Mouse (Mus musculus) lung, postnatal 0 days (tissue): ENCODE results near the gene Fyco1. TPM values are rescaled to one million over a fixed set of nuclear protein-coding genes. Genes with fewer than 3 reads are reported as not detected.
A peak's percentile ranks its signal among the peaks of the same experiment; 100 is the strongest.

Experiments used
- ATAC-seq: fragments of 200-750 bp; cut with Nextera tagmentation; 2 replicates; pipeline ENCODE4 v1.8.0; 2017; ENCODE audit warnings: moderate library complexity
- DNase-seq: peaks from one replicate; pipeline ENCODE4 v3.0.0-alpha.2; 2016; ENCODE audit warnings: low spot score
- H3K27ac ChIP-seq: fragments of 300-500 bp; sonication (generic); 2 replicates; pipeline ENCODE4 v1.5.1; 2014; ENCODE audit warnings: antibody characterized with exemption, mild to moderate bottlenecking, low read length, mixed read lengths
- H3K27me3 ChIP-seq: fragments of 300-500 bp; sonication (generic); replicated peaks from 2 replicates; pipeline ENCODE4 v1.6.1; 2014; ENCODE audit warnings: low read length, mixed read lengths; ENCODE audit not compliant: insufficient read depth
- H3K36me3 ChIP-seq: fragments of 300-500 bp; sonication (generic); 2 replicates; pipeline ENCODE4 v1.6.1; 2014; ENCODE audit warnings: low read length, mixed read lengths; ENCODE audit not compliant: insufficient read depth
- H3K4me1 ChIP-seq: fragments of 300-500 bp; sonication (generic); 2 replicates; pipeline ENCODE4 v1.6.1; 2014; ENCODE audit warnings: antibody characterized with exemption, low read depth, low read length, mixed read lengths; ENCODE audit not compliant: insufficient read depth
- H3K4me2 ChIP-seq: fragments of 300-500 bp; sonication (generic); replicated peaks from 2 replicates; pipeline ENCODE4 v1.6.1; 2014; ENCODE audit warnings: low read depth, mild to moderate bottlenecking, low read length, moderate library complexity, mixed read lengths
- H3K4me3 ChIP-seq: fragments of 300-500 bp; sonication (generic); 2 replicates; pipeline ENCODE4 v1.5.1; 2014; ENCODE audit warnings: low read depth, low read length
- H3K9ac ChIP-seq: fragments of 300-500 bp; sonication (generic); replicated peaks from 2 replicates; pipeline ENCODE4 v1.6.1; 2014; ENCODE audit warnings: low read depth, mild to moderate bottlenecking
- H3K9me3 ChIP-seq: fragments of 300-500 bp; sonication (generic); 2 replicates; pipeline ENCODE4 v1.6.1; 2016; ENCODE audit warnings: low read length, mixed read lengths
- CTCF ChIP-seq: IDR thresholded peaks from 2 replicates; pipeline ENCODE4 v1.5.1; 2016; ENCODE audit warnings: antibody characterized with exemption, mild to moderate bottlenecking
- EP300 ChIP-seq: IDR thresholded peaks from 2 replicates; pipeline ENCODE4 v1.6.1; 2016; ENCODE audit warnings: antibody characterized with exemption, mild to moderate bottlenecking, control low read depth
- WGBS: fragments of 180-500 bp; shearing (Covaris S2); extraction: QIAGEN DNeasy Blood & Tissue Kit; methylation state at CpG from one replicate; pipeline ENCODE4 v1.1.7; 2014; 5-methylcytosine and 5-hydroxymethylcytosine counted together
- polyA plus RNA-seq: library from polyadenylated mRNA; unstranded; fragments of >200 nt; fragmentation: Nextera tagmentation; extraction: Ambion mirVana; gene quantifications from 2 replicates; pipeline ENCODE4 v1.2.1, GENCODE M21; 2015

The Fyco1 gene
- polyA plus RNA-seq, 1 experiment from 2014 or later = 9.2 TPM

- Histone ChIP-seq H3K36me3 (no peaks in the 10 kb centered on the region), H3K4me1 (peaks cover 5% of the 10 kb centered on the region; the same call in 1 of the 2 replicates), H3K27me3 (no peaks in the 10 kb centered on the region), H3K4me3 (no peak overlapping the region), H3K4me2 (no peak overlapping the region), H3K27ac (no peak overlapping the region), H3K9me3 (no peaks in the 10 kb centered on the region), H3K9ac (no peak overlapping the region)
- TF ChIP-seq EP300 (no peak), CTCF (no peak)
- DNase-seq = no peak
- ATAC-seq = no peak
- 82% methylated on average over 1 of the region's 1 CpGs for WGBS
Observed at GRCm38 (mm10) chr9:123846490-123846889, 5.2 kb downstream of the Fyco1 start.

- no peak overlapping the region for H3K4me2 ChIP-seq
- peak; percentile 84 for ATAC-seq
- 26% methylated on average over 3 of the region's 3 CpGs for WGBS
Observed at GRCm38 (mm10) chr9:123845120-123845519, 6.6 kb downstream of the Fyco1 start.

GRCm38 (mm10) chr9:123844468-123844867, 7.2 kb downstream of the Fyco1 start:
- whole genome bisulfite sequencing = 84% methylated on average over 3 of the region's 3 CpGs
- TF ChIP-seq EP300 (no peak), CTCF (no peak)
- H3K4me3 ChIP-seq = no peak overlapping the region
- H3K27ac ChIP-seq = 0 out of 2 replicates have a peak overlapping the region, but pooled peaks have one; percentile 51
- DNase-seq = no peak
- H3K4me2 ChIP-seq = no peak overlapping the region
- H3K27me3 ChIP-seq = no peaks in the 10 kb centered on the region
- H3K9ac ChIP-seq = no peak overlapping the region
- H3K36me3 ChIP-seq = no peaks in the 10 kb centered on the region
- ATAC-seq = no peak
- no peaks in the 10 kb centered on the region for H3K4me1 ChIP-seq
- H3K9me3 ChIP-seq = no peaks in the 10 kb centered on the region

More at GRCm38 (mm10) chr9:123845120-123845519, 6.6 kb downstream of the Fyco1 start:
- Histone ChIP-seq H3K27ac (peak overlapping the region; percentile 51), H3K4me1 (peaks cover 4% of the 10 kb centered on the region; the same call in 1 of the 2 replicates), H3K4me3 (no peak overlapping the region), H3K27me3 (no peaks in the 10 kb centered on the region), H3K9me3 (no peaks in the 10 kb centered on the region), H3K9ac (no peak overlapping the region), H3K36me3 (no peaks in the 10 kb centered on the region)
- DNase-seq = peak; percentile 80
- TF ChIP-seq EP300 = no peak
- TF ChIP-seq CTCF = peak; percentile 54

DNA sequence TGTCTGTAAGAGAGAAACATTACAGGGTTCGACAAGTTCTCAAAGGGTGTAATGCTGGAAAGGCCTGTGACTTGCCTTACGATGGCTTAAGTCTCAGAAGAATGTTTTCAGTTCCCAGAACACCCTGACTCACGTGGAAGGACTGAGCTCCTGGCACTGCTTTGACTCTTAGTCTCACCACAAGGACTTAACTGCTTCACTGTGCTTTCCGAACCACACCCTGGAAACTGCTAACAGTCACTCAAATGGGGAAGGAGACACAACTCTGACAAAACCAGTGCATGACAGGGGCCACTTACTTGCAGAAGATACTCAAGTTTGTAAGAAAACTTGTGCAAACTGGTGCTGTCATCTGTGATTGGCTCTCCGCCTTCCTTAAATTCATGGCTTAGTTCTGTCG, 11.5 kb downstream of the Fyco1 start:
- TF ChIP-seq CTCF (no peak), EP300 (no peak)

DNA sequence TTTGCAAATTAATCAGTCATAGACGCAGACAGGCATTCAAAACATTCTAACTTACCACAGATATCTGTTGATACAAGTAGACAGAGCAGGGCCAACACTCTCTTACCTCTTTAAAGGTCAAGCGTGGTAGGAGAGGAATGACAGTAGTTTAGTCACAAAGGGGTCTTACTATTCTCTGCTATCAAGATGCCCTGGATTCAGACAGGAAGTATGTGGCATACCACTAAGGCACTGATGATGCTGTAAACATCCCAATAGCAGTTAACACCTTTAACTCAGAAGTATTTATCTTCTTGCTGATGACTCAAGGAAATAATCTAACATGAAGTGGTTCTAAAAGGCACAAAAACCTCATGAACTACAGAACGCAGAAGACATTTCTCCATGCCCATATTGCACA, 15.8 kb downstream of the Fyco1 start:
- DNase-seq (no peak), ATAC-seq (no peak)
- Histone ChIP-seq H3K4me1 (no peaks in the 10 kb centered on the region), H3K4me2 (no peak overlapping the region), H3K27ac (no peak overlapping the region), H3K27me3 (no peaks in the 10 kb centered on the region), H3K9ac (no peak overlapping the region), H3K4me3 (no peak overlapping the region), H3K9me3 (no peaks in the 10 kb centered on the region), H3K36me3 (peaks cover 24% of the 10 kb centered on the region; the same call in 1 of the 2 replicates)
- TF ChIP-seq CTCF (no peak), EP300 (no peak)
- WGBS = 93% methylated on average over 3 of the region's 3 CpGs

More for the DNA sequence above, 11.5 kb downstream of the Fyco1 start:
- WGBS = 82% methylated on average over 6 of the region's 6 CpGs
- ATAC-seq = 0 out of 2 replicates have a peak, but pooled peaks have one; percentile 22
- Histone ChIP-seq H3K4me2 (no peak overlapping the region), H3K4me3 (no peak overlapping the region), H3K9ac (no peak overlapping the region), H3K36me3 (peaks cover 13% of the 10 kb centered on the region; the same call in 1 of the 2 replicates), H3K9me3 (no peaks in the 10 kb centered on the region), H3K4me1 (no peaks in the 10 kb centered on the region), H3K27me3 (no peaks in the 10 kb centered on the region), H3K27ac (no peak overlapping the region)
- peak; percentile 60 for DNase-seq

DNA sequence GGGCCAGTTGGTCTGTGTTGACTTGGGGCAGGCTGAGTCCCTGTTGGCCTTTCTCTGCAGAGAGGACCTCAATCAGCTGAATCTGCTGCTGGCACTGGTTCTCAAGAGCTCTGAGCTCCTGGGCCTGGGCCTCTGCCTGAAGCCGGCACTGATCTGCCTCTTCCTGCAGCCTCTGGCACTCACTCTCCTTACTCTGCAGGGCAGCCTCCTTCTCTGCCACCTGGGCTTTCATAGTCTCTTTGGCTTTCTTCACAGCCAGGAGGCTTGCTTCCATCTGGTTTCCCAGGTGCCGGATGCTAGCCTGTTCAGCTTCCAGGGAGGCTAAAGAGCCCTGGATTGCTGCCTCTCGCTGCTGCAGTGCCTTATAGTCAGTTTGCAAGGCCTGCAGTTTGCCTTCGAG, 22.8 kb downstream of the Fyco1 start:
- H3K36me3 ChIP-seq = peaks cover 43% of the 10 kb centered on the region
- no peaks in the 10 kb centered on the region for H3K4me1 ChIP-seq
- no peak overlapping the region for H3K9ac ChIP-seq
- no peak overlapping the region for H3K4me2 ChIP-seq
- no peak overlapping the region for H3K27ac ChIP-seq
- H3K4me3 ChIP-seq = no peak overlapping the region
- H3K9me3 ChIP-seq = no peaks in the 10 kb centered on the region
- no peaks in the 10 kb centered on the region for H3K27me3 ChIP-seq
- DNase-seq (no peak), ATAC-seq (no peak)
- TF ChIP-seq CTCF = no peak
- no peak for TF ChIP-seq EP300
- 89% methylated on average over 4 of the region's 4 CpGs for WGBS

DNA sequence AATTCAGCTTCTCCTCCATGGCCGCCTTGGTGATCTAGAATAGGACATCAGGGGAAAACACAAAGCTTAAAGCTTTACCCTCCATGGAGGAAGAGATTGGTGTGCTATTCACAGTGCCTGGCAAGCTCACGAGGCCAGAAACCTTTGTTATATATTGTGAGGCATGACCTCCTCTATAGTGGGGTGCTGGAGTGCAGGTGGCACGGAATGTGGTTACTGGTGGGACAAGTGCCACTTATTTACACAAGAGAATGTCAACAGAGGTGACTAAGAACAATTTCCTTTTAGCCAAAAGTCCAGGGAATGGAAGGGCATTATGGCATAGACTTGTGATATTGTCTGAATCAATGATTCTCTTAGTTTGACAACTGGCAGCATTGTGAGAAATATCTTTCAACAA, 25.1 kb downstream of the Fyco1 start:
- DNase-seq = peak; percentile 80
- H3K4me3 ChIP-seq = no peak overlapping the region
- no peaks in the 10 kb centered on the region for H3K9me3 ChIP-seq
- peak; percentile 91 for ATAC-seq
- H3K27ac ChIP-seq = peak overlapping the region; percentile 75
- no peak overlapping the region for H3K9ac ChIP-seq
- TF ChIP-seq EP300 (peak; percentile 84), CTCF (no peak)
- WGBS = 67% methylated on average over 3 of the region's 3 CpGs
- H3K36me3 ChIP-seq = peaks cover 60% of the 10 kb centered on the region
- no peaks in the 10 kb centered on the region for H3K27me3 ChIP-seq
- no peaks in the 10 kb centered on the region for H3K4me1 ChIP-seq
- no peak overlapping the region for H3K4me2 ChIP-seq
